ENCODE assay signal across 24 mouse cellular contexts in genomic region chr7:77858436-77858835, GRCm38 (mm10).
DNase-seq lines count a peak whose midpoint lies in the region; ATAC-seq and TF ChIP-seq lines count a peak whose summit lies in the region.
"Had no signal": no experiment of that assay in that cellular context is flagged by ENCODE, and none has a peak within 500 bp of the region (broad histone marks: within the 10 kb centered on the region; RNA-seq: fewer than 3 reads in every experiment).

No protein-coding gene starts in this region.

- H3K9me3 ChIP-seq in heart, embryonic 14.5 days (ENCODE audit: control insufficient read depth, low read length) = no peaks in the 10 kb centered on the region
- H3K9me3 ChIP-seq in kidney, postnatal 0 days (replicated peaks; ENCODE audit: low read length) = no peaks in the 10 kb centered on the region
- H3K9me3 ChIP-seq in kidney, embryonic 15.5 days (replicated peaks) = no peaks in the 10 kb centered on the region
- no peaks in the 10 kb centered on the region; the same call in 1 of the 2 replicates for H3K9me3 ChIP-seq in stomach, embryonic 16.5 days (replicated peaks; ENCODE audit: control insufficient read depth, low read length)
- H3K9me3 ChIP-seq: forebrain, embryonic 10.5 days; hindbrain, embryonic 13.5 days; limb, embryonic 13.5 days; liver, embryonic 12.5 days; midbrain, embryonic 13.5 days; neural tube, embryonic 12.5 days had no signal

- TF ChIP-seq CTCF in kidney, postnatal 0 days (IDR thresholded peaks at IDR 0.05; ENCODE audit: low read depth) = no peak

- H3K4me2 ChIP-seq in heart, embryonic 14.5 days (ENCODE audit: low read length) = peak overlapping the region; percentile 26
- H3K4me2 ChIP-seq in kidney, postnatal 0 days (ENCODE audit: low read length) = no peak overlapping the region
- no peak overlapping the region for H3K4me2 ChIP-seq in kidney, embryonic 15.5 days
- H3K4me2 ChIP-seq in stomach, embryonic 16.5 days (ENCODE audit: low read depth, low read length) = no peak overlapping the region
- H3K4me2 ChIP-seq: hindbrain, embryonic 13.5 days; limb, embryonic 13.5 days; liver, embryonic 12.5 days; midbrain, embryonic 13.5 days; neural tube, embryonic 12.5 days had no signal

- no peak for ATAC-seq in heart, embryonic 14.5 days (ENCODE audit: insufficient number of reproducible peaks, insufficient read depth, low FRiP score, low read depth)
- ATAC-seq in kidney, postnatal 0 days (replicated peaks; ENCODE audit: low FRiP score, low read depth) = no peak
- ATAC-seq in kidney, embryonic 15.5 days (replicated peaks; ENCODE audit: low FRiP score) = no peak
- peak; percentile 37; the same call in 1 of the 2 replicates for ATAC-seq in stomach, embryonic 16.5 days (ENCODE audit: insufficient read depth, low FRiP score)
- ATAC-seq: forebrain, embryonic 16.5 days; liver, embryonic 12.5 days; midbrain, embryonic 13.5 days had no signal

- DNase-seq in heart, postnatal 10 days = no peak
- DNase-seq in kidney, postnatal 0 days (ENCODE audit: low spot score) = peak; percentile 36
- DNase-seq in embryo, embryonic 10.5 days (ENCODE audit: low spot score) = peak; percentile 32
- no peak for DNase-seq in cerebellum, adult 9-11 months
- DNase-seq: adrenal gland, postnatal 36 days; cerebellum, adult 11 months; cerebellum, postnatal 10 days; gastrocnemius, postnatal 14 days; heart, adult 11 months; kidney, adult 9 months; layer of hippocampus, adult 9-11 months; lung, adult 18-20 months; lung, postnatal 14 days; right cerebral cortex, postnatal 25 days had no signal

- no peaks in the 10 kb centered on the region for H3K27me3 ChIP-seq in heart, embryonic 14.5 days (ENCODE audit: control insufficient read depth, insufficient read depth, low read length)
- no peaks in the 10 kb centered on the region for H3K27me3 ChIP-seq in kidney, postnatal 0 days (ENCODE audit: insufficient read depth, low read length)
- no peaks in the 10 kb centered on the region for H3K27me3 ChIP-seq in kidney, embryonic 15.5 days
- no peaks in the 10 kb centered on the region for H3K27me3 ChIP-seq in stomach, embryonic 16.5 days (ENCODE audit: control insufficient read depth, insufficient read depth, low read length)
- H3K27me3 ChIP-seq: limb, embryonic 13.5 days; liver, embryonic 12.5 days; midbrain, embryonic 13.5 days; neural tube, embryonic 12.5 days had no signal

- peaks cover 6 to 14% of the 10 kb centered on the region in 2 experiments for H3K4me1 ChIP-seq in heart, embryonic 14.5 days (ENCODE audit: control insufficient read depth in 2 of 2, insufficient read depth in 2 of 2, low read length in 2 of 2)
- no peaks in the 10 kb centered on the region for H3K4me1 ChIP-seq in kidney, postnatal 0 days (replicated peaks; ENCODE audit: insufficient read depth, low read length)
- H3K4me1 ChIP-seq in kidney, embryonic 15.5 days = 0 out of 2 replicates have a peak, but pooled peaks cover 7% of the 10 kb centered on the region
- no peaks in the 10 kb centered on the region for H3K4me1 ChIP-seq in stomach, embryonic 16.5 days (ENCODE audit: control insufficient read depth, insufficient read depth, low read length)
- H3K4me1 ChIP-seq: forebrain, embryonic 10.5 days; hindbrain, embryonic 13.5 days; limb, embryonic 13.5 days; liver, embryonic 12.5 days; neural tube, embryonic 12.5 days had no signal

- H3K27ac ChIP-seq in heart, embryonic 14.5 days (replicated peaks in 1 of 2; ENCODE audit: control insufficient read depth in 1 of 2, insufficient read depth in 1 of 2, low read depth in 2 of 2, low read length in 2 of 2) = peak overlapping the region in 1 of 2 experiments; percentile 16; a peak in 3 of 4 replicates
- H3K27ac ChIP-seq in kidney, postnatal 0 days = no peak overlapping the region
- H3K27ac ChIP-seq in kidney, embryonic 15.5 days = no peak overlapping the region; the same call in 1 of the 2 replicates
- H3K27ac ChIP-seq in stomach, embryonic 16.5 days (ENCODE audit: low read length) = no peak overlapping the region
- H3K27ac ChIP-seq: forebrain, embryonic 10.5 days; hindbrain, embryonic 13.5 days; limb, embryonic 13.5 days; liver, embryonic 12.5 days; midbrain, embryonic 13.5 days; neural tube, embryonic 12.5 days had no signal

- H3K4me3 ChIP-seq in heart, embryonic 14.5 days (ENCODE audit: control insufficient read depth in 1 of 2, insufficient read depth in 1 of 2, low read depth in 1 of 2, low read length in 2 of 2) = no peak overlapping the region
- no peak overlapping the region for H3K4me3 ChIP-seq in kidney, postnatal 0 days (replicated peaks; ENCODE audit: low read depth, low read length)
- H3K4me3 ChIP-seq in kidney, embryonic 15.5 days (replicated peaks) = no peak overlapping the region
- H3K4me3 ChIP-seq in stomach, embryonic 16.5 days (replicated peaks; ENCODE audit: low read length) = no peak overlapping the region
- H3K4me3 ChIP-seq: forebrain, embryonic 10.5 days; hindbrain, embryonic 13.5 days; limb, embryonic 13.5 days; liver, embryonic 12.5 days; midbrain, embryonic 13.5 days; neural tube, embryonic 12.5 days had no signal

- H3K9ac ChIP-seq in heart, embryonic 14.5 days (ENCODE audit: low read length) = no peak overlapping the region
- no peak overlapping the region for H3K9ac ChIP-seq in kidney, postnatal 0 days (ENCODE audit: low read depth, low read length)
- H3K9ac ChIP-seq in kidney, embryonic 15.5 days = no peak overlapping the region
- no peak overlapping the region for H3K9ac ChIP-seq in stomach, embryonic 16.5 days (ENCODE audit: low read length)
- H3K9ac ChIP-seq: hindbrain, embryonic 13.5 days; limb, embryonic 13.5 days; liver, embryonic 12.5 days; midbrain, embryonic 13.5 days; neural tube, embryonic 12.5 days had no signal

- intact Hi-C loops in heart, postnatal 10 days (cut with DNase I) = no loop called here

- H3K36me3 ChIP-seq in heart, embryonic 14.5 days (ENCODE audit: control insufficient read depth, insufficient read depth, low read length) = no peaks in the 10 kb centered on the region
- H3K36me3 ChIP-seq in kidney, postnatal 0 days (ENCODE audit: insufficient read depth, low read length) = no peaks in the 10 kb centered on the region
- no peaks in the 10 kb centered on the region for H3K36me3 ChIP-seq in kidney, embryonic 15.5 days
- no peaks in the 10 kb centered on the region for H3K36me3 ChIP-seq in stomach, embryonic 16.5 days (ENCODE audit: control insufficient read depth, insufficient read depth, low read length)
- H3K36me3 ChIP-seq: forebrain, embryonic 10.5 days; hindbrain, embryonic 13.5 days; limb, embryonic 13.5 days; liver, embryonic 12.5 days; midbrain, embryonic 13.5 days; neural tube, embryonic 12.5 days had no signal

- WGBS in heart, embryonic 14.5 days = 61% methylated on average over 4 of the region's 4 CpGs
- 33% methylated on average over 4 of the region's 4 CpGs for WGBS in kidney, postnatal 0 days
- 41% methylated on average over 4 of the region's 4 CpGs for WGBS in kidney, embryonic 15.5 days
- 25% methylated on average over 4 of the region's 4 CpGs for WGBS in stomach, embryonic 16.5 days

Comparison
In these comparisons a context has a peak if more than half of its experiments do, and no peak if none do; other contexts are left out.
1. DNase-seq: peak in kidney, postnatal 0 days (single experiment) and embryo, embryonic 10.5 days (single experiment); none in heart, postnatal 10 days (0 of 2) and cerebellum, adult 9-11 months (single experiment).